Mouse (Mus musculus): ENCODE results near the gene Mex3a.

The Mex3a gene

GRCm38 (mm10) chr3:88528646-88529045 lies 3.5 kb upstream of the Mex3a start:
- no peak for DNase-seq (ENCODE audit: low spot score)

- DNase-seq (ENCODE audit: low spot score): no peak
Measured at GRCm38 (mm10) chr3:88529204-88530000, 2.8 kb upstream of the Mex3a start.

DNA sequence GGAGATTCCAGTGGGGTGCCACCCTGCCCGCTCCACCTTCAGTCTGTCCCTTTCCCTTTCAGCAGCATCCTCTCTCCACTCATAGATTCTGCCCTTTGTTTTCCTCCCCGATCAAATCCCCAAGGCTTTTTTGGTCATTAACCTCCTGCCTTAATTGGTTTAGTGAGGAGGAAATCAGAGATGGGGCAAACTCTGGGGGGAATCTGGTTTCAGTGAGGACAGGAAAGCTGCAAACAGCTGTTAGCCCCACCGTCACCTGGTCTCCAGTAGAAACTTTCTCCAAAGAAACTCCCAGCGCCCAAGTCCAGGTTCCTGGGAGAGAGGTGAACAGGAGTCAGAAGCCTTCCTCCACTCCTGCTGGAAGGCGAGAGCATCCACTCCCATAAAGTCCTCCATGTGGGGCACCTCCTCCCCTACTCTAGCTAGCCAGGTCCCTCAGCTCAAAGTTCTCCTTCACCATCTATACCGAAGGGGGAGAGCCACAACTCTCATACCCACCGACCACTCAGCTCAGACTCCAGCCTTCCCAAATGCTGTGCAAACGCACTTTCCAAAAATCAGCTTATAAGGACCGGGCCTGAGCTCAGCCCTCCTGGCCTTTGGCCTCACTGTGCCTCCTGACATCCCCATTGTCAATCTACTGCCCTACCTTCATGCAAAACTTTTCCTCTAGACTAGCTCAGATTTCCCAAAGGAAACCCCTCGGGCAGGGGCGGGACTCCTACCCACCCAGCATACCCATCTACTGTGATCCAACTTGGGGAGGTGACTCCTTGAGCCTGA lies 1.9 kb upstream of the Mex3a start:
- no peak for DNase-seq (ENCODE audit: low spot score)

GRCm38 (mm10) chr3:88531348-88532298 lies 572 bp upstream of the Mex3a start:
- DNase-seq (ENCODE audit: low spot score): peak; percentile 84

GRCm38 (mm10) chr3:88532689-88533511 lies 705 bp downstream of the Mex3a start:
- no peak for DNase-seq (ENCODE audit: low spot score)

DNA sequence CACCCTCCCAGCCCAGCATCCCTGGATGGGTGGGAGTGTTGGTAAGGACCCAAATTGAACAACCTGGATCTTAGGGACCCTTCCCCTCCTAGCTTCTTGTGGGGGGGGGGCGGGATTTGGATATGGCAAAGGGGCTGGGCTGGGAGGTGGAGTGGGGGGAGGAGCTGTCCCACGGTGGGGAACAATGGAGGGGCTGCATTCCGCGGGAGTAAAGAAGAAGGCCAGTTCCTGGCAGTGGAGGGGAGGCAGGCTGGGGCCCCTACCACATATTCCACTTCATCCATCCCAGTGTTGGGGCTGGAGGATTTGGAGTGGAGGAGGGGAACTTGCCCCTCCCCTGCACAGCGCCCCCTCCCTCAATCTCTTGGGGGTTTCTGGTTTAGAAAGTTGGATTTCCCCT lies 1.5 kb downstream of the Mex3a start:
- no peak for DNase-seq (ENCODE audit: low spot score)

GRCm38 (mm10) chr3:88535005-88535404 lies 2.8 kb downstream of the Mex3a start:
- no peak for DNase-seq (ENCODE audit: low spot score)

DNA sequence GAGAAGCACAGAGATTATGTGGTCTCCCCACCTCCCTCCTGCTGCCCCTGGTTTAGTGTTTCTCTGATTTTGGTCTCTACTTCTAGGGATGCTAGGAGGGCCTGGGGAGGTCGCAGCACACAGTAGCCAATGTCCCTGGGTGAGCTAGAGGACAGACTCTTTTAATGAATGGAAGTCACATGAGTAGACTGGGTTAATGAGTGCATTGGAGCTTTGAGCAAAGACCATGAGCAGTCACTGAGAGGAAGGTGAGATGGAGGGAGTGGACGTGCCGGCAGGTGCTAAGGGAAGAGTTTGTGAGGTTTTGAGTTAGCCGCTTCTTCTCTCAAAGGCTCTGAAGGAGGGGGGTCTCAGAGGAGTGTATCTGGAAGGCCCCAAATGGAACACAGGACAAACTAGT lies 3.3 kb downstream of the Mex3a start:
- no peak for DNase-seq (ENCODE audit: low spot score)

GRCm38 (mm10) chr3:88536103-88536930 lies 4.1 kb downstream of the Mex3a start:
- no peak for DNase-seq (ENCODE audit: low spot score)

- DNase-seq (ENCODE audit: low spot score): no peak
Measured at GRCm38 (mm10) chr3:88537146-88537545, 5.0 kb downstream of the Mex3a start.

DNA sequence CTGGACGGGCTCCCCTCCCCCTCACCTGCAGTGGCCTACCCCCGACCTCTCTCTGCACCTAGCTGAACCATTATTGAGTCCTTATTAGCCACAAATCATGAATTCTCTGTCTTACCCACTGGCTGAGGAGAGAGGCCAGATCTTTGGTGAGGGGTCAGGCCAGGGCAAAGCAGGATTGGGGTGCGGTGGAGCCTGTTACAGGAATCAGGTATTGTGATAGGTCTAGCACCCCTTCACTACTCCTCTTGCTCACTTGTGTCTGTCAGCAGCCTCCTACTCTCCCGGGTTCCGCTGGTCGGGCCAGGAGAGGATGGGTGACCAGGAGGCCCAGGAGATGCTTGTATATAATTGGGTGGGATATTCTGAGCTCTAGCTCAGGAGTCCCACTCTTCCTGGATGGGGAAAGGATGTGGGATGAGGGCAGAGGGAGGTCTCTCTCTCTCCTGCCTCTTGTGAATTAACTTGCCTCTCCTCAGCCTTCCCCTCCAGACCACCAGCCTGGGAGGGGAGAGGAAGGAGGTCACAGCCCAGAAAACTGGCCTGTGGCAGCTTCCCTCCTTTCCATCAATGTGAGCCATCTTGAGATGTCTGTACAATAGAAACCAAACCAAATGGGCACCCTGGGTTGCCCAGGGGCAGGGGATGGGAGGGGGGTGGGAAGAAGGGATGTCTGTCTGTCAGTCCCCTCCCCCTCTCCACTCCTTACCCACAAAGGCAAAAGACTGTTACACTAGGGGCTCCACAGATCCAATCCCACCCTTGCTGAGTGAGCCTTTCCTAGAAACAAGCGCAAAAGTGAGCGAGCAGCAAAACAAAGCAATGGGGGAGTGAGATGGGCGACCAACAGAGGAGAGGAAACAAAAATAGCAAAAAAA lies 6.3 kb downstream of the Mex3a start:
- no peak for DNase-seq (ENCODE audit: low spot score)

DNA sequence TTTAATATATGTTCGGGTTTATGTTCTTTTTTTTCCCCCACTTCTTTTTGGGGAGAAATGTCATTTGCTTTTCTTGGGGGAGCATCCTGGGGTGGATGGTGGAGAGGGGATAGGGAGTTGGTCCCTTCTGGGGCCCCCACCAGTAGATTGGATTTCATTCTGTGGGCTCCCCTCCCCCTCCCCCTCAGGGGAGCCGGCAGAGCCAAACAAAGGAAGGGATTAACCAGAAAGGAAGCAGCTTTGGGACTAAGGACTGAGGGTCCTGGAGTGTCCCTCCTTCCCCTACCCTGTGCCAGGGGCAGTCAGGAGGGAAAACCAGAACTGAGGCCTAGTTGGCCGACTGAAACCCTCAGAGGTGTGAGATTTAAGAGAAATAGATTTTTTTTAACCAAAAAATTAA lies 7.2 kb downstream of the Mex3a start:
- no peak for DNase-seq (ENCODE audit: low spot score)

DNA sequence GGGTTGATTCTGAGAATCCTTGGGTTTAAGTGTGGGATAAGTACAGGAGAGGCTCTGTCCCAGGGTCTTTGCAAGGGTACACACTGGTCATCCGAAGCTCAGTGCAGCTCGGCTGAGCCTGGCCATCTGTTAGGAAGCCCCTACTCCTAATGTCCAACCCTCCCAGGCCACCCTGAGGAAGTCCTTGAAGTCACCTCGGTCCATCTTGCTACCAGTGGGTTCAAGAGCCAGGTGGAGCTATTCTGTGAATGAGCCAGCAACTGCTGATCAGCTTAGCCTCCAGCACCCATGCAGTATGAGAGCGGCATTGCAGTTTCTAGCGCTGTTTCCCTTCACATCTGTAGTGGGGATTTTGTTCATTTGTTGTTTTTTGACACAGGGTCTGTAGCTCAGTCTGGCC lies 7.9 kb downstream of the Mex3a start:
- DNase-seq (ENCODE audit: low spot score): no peak

DNA sequence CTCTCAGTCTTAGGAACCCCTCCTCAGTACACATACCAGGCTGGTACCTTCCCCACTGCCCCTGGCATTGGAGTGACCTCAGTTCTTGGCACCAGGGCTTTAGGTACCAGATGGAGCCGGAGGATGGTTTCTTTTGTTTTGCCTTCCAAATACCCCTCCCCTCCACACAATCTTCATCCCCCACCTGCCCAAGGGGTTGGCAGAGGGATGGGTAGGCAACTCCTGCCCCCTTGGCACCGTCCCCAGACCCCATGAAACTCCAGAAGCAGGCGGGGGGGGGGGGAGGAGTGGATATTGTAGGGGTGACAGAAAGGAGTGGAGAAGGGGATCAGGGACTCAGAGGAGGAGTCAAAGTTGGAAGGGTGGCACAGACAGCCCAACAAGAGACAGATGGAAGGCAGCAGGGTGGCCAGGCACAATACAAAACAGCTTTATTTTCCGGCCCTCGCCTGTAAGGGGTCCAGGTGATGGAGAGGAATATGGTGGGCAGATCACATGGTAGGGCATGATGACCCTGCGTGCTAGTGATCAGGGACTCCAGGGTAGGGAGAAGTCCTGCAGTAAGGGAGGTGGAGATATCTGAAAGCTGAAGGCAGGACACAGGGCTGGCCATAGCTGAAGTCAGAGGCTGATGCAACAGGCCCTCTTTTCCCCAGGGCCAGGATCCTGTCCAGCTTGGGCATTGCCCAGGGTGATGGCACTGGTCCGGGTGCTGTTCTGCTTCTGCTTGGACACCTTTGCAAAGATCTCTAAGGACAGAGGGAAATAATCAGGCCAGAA lies 9.6 kb downstream of the Mex3a start:
- DNase-seq (ENCODE audit: low spot score): no peak

DNA sequence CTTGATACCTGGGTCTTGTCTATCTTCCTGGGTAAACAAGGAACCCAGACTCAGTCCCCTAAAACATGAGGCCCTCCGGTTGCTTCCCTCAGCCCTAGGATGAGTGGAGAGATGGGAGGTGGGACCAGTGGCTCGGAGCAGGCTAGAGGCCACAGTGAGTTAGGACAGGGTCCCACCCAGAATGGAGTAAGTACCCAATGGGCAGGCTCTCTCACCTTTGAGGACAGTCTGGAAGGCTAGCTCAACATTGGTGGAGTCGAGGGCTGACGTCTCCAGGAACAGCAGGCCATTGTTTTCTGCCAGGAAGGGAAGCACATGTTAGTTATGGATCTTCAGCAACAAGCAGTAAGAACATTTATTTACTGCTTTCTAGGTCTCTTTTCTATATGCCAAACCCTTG lies 10.3 kb downstream of the Mex3a start:
- no peak for DNase-seq (ENCODE audit: low spot score)

- DNase-seq (ENCODE audit: low spot score): no peak
Measured at GRCm38 (mm10) chr3:88543174-88543573, 11.0 kb downstream of the Mex3a start.

GRCm38 (mm10) chr3:88543651-88544410 lies 11.6 kb downstream of the Mex3a start:
- no peak for DNase-seq (ENCODE audit: low spot score)

DNA sequence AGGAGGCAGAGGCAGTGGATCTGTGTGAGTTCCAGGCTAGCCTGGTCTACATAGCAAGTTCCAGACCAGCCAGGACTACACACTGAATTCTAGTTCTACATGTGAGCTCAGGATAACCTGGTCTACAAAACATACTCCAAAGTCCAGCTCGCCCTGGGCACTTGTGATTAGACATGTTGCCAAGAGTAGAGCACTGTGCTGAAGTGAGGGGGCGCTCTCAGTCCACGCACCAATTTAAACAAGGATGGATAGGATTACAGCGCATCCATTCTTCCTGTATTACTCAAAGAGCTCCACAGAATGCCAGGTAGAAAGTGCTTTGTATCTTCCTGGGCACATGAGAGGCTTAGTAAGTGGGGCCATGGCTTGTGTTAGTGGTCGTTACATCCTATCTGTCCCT lies 12.3 kb downstream of the Mex3a start:
- no peak for DNase-seq (ENCODE audit: low spot score)

All from ovary, postnatal 10 days (tissue).